Mouse (Mus musculus) neural tube, embryonic 14.5 days (tissue): ENCODE results near the gene Hoxb9. TPM values are rescaled to one million over a fixed set of nuclear protein-coding genes. Genes with fewer than 3 reads are reported as not detected.

Experiments used
- ATAC-seq: fragments of 200-750 bp; cut with Nextera tagmentation; 2 replicates; pipeline ENCODE4 v1.8.0; 2017; ENCODE audit warnings: low read depth, mild to moderate bottlenecking, moderate TSS enrichment, moderate library complexity
- H3K27ac ChIP-seq: fragments of 300-500 bp; sonication (generic); 2 replicates; pipeline ENCODE4 v1.5.1; 2014; ENCODE audit warnings: low read depth, mild to moderate bottlenecking, control low read depth, low read length, moderate library complexity, mixed read lengths
- H3K27me3 ChIP-seq: fragments of 300-500 bp; sonication (generic); 2 replicates; pipeline ENCODE4 v1.6.1; 2014; ENCODE audit warnings: low read length; ENCODE audit not compliant: control insufficient read depth, insufficient read depth
- H3K36me3 ChIP-seq: fragments of 300-500 bp; sonication (generic); 2 replicates; pipeline ENCODE4 v1.6.1; 2014; ENCODE audit warnings: low read length, mixed read lengths; ENCODE audit not compliant: control insufficient read depth, insufficient read depth
- H3K4me1 ChIP-seq: fragments of 300-500 bp; sonication (generic); 2 replicates; pipeline ENCODE4 v1.6.1; 2014; ENCODE audit warnings: low read length; ENCODE audit not compliant: control insufficient read depth, insufficient read depth
- H3K4me2 ChIP-seq: fragments of 300-500 bp; sonication (generic); 2 replicates; pipeline ENCODE4 v1.6.1; 2014; ENCODE audit warnings: mild to moderate bottlenecking, low read depth, low read length, control low read depth
- H3K4me3 ChIP-seq: fragments of 300-500 bp; sonication (generic); 2 replicates; pipeline ENCODE4 v1.5.1; 2014; ENCODE audit warnings: low read depth, low read length, control low read depth, mixed read lengths
- H3K9ac ChIP-seq: fragments of 300-500 bp; sonication (generic); replicated peaks from 2 replicates; pipeline ENCODE4 v1.6.1; 2014; ENCODE audit warnings: low read depth, mild to moderate bottlenecking, control low read depth, low read length, mixed read lengths
- H3K9me3 ChIP-seq: fragments of 300-500 bp; sonication (generic); 2 replicates; pipeline ENCODE4 v1.6.1; 2016; ENCODE audit warnings: low read length; ENCODE audit not compliant: control insufficient read depth
- WGBS: fragments of 180-500 bp; shearing (Covaris S2); extraction: QIAGEN DNeasy Blood & Tissue Kit; methylation state at CpG from one replicate; pipeline ENCODE4 v1.1.7; 2014; 5-methylcytosine and 5-hydroxymethylcytosine counted together
- polyA plus RNA-seq: library from polyadenylated mRNA; unstranded; fragments of >200 nt; fragmentation: Nextera tagmentation; extraction: Ambion mirVana; gene quantifications from 2 replicates; pipeline ENCODE4 v1.2.1, GENCODE M21; 2014

Hoxb9 gene
- polyA plus RNA-seq, 1 experiment from 2014 or later: 114 TPM

DNA sequence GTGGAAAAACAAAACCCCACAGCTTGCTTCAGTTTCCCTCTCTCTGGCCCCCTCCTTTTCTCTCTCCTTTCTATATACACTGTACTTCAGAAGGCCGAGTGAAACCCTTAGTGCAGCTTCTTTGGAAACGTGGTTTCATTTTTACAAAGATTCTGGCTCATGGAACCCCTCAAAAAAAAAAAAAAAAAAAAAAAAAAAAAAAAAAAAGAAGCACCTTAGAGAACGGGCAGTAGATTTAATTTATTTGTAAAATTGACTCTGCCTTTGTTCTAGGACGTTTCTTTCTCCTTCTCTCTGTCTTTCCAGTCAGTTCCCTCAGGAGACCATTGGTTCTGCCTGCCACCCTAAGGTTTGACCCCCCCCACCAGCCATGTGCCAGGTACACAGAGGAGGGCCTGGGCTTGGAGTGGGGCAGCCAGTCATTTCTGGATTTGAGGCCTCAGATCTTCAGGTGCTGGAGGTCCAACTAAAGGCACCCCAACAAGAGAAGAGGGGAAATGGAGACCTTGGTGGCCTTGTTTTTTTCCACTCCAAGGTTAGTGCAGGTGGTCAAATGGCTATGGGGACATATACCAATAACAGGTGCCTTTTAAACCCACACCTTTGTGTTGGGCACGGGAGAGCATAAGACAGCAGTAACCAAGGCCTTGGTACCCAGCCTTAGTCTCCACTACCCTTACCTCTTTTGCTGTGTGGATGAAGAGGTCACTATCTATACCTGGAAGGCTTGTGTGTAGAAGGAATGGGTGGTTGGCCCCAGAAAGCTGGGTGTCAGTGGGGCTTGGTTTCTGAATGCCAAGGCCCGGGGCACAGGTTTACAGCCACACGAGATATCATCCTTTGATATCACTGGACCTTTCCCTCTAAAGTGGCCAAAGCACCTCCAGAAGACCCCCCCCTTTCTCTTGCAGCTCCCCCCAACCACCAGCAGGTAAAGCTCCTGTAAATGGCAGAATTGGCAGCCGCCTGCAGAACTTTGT, 9.4 kb downstream of the Hoxb9 start:
- Histone ChIP-seq H3K36me3 (peaks cover 6% of the 10 kb centered on the region; the same call in 1 of the 2 replicates), H3K4me1 (peaks cover 47% of the 10 kb centered on the region), H3K27ac (peak overlapping the region; percentile 100), H3K4me2 (peak overlapping the region; percentile 100), H3K9ac (peak overlapping the region; percentile 100), H3K27me3 (no peaks in the 10 kb centered on the region), H3K4me3 (peak overlapping the region; percentile 95), H3K9me3 (no peaks in the 10 kb centered on the region)
- ATAC-seq: no peak
- 9% methylated on average over 8 of the region's 8 CpGs for WGBS

DNA sequence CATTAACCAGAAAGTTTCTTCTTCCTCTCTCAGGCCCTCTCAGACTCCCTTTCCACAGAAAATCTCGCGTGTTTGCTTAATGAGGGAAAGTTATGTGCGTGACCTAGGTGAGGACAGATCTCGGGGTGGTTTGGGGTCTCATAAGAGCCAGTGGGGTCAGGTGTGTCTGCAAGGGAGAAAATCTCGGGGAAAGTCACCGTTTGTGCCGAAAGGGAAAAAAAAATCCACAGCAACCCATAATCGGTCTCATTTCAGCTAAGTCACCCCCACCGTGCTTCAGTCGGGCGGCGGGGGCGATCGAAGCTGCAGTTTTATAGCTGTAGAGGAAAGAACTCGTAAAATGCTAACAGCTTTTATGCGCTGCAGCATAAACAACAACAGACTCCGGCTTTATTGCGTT, 10.1 kb downstream of the Hoxb9 start:
- H3K9me3 ChIP-seq: no peaks in the 10 kb centered on the region
- H3K4me1 ChIP-seq: peaks cover 40% of the 10 kb centered on the region
- ATAC-seq: no peak
- H3K27ac ChIP-seq: peak overlapping the region; percentile 100
- peaks cover 6% of the 10 kb centered on the region; the same call in 1 of the 2 replicates for H3K36me3 ChIP-seq
- peak overlapping the region; percentile 100 for H3K9ac ChIP-seq
- H3K27me3 ChIP-seq: no peaks in the 10 kb centered on the region
- 2% methylated on average over 18 of the region's 18 CpGs for WGBS
- H3K4me2 ChIP-seq: peak overlapping the region; percentile 100
- peak overlapping the region; percentile 95 for H3K4me3 ChIP-seq

DNA sequence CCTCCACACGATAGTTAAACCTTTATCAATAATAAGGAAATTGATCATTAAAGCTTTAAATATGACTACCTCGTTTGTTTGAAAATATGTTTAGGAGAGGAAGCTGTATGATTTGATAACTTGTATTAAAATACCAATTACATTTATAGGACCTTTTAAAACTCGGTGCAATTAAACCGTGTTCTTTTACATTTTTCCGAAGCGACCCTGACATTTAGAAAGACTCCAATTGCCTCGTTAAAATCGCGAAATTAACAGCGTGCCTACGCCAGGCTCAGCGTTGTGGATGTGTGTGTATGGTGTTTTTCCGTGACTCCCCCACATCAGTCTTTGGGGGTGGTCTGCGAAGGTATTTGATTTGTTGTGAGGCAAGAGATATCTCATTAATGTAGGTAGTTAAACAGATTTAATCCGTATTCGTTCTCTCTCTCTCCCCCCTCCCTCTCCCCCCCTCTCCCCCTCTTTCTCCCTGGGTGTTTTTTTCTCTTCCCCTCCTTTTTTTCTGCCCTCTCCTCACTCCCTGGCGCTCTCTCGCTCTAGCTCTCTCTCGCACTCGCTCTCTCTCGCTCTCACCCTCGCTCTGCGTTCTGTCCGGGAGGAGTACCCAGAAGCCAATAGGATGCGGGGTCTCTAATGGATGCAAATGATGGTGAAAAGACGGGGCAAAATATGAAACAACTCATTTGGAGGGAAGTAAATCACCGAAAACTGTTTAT, 10.8 kb downstream of the Hoxb9 start, which contains the start of gene Hoxb8:
Gene Hoxb8, plus strand, starts transcription at position 51 of the 716 bp plus-strand sequence.
- Histone ChIP-seq H3K36me3 (peaks cover 6% of the 10 kb centered on the region; the same call in 1 of the 2 replicates), H3K4me3 (peak within 1 kb of the TSS; percentile 95), H3K9ac (peak within 1 kb of the TSS; percentile 100), H3K27ac (peak within 1 kb of the TSS; percentile 100), H3K4me2 (peak within 1 kb of the TSS; percentile 100), H3K27me3 (no peaks in the 10 kb centered on the region), H3K9me3 (no peaks in the 10 kb centered on the region), H3K4me1 (peaks cover 35% of the 10 kb centered on the region)
- peak; percentile 29; the same call in 1 of the 2 replicates for ATAC-seq
- WGBS: under 1% methylated on average over 27 of the region's 27 CpGs

DNA sequence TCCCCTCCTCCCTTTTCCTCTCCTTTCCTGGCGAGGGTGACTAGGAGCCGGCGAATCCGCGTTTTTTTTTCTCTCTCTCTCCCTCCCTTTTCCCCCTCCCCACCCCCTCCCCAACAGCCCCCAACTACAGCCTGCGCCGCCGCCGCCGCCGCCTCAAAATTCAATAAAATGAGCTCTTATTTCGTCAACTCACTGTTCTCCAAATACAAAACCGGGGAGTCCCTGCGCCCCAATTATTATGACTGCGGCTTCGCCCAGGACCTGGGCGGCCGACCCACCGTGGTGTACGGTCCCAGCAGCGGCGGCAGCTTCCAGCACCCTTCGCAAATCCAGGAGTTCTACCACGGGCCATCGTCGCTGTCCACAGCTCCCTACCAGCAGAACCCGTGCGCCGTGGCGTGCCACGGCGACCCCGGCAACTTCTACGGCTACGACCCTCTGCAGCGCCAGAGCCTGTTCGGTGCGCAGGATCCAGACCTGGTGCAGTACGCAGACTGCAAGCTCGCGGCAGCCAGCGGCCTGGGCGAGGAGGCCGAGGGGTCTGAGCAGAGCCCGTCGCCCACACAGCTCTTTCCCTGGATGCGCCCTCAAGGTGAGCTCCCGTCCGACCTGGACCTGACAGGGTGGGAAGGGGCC, 11.7 kb downstream of the Hoxb9 start:
- Histone ChIP-seq H3K9me3 (no peaks in the 10 kb centered on the region), H3K4me2 (peak overlapping the region; percentile 100), H3K36me3 (peaks cover 6% of the 10 kb centered on the region; the same call in 1 of the 2 replicates), H3K27ac (peak overlapping the region; percentile 100), H3K27me3 (no peaks in the 10 kb centered on the region), H3K4me3 (peak overlapping the region; percentile 95), H3K4me1 (peaks cover 27% of the 10 kb centered on the region), H3K9ac (peak overlapping the region; percentile 100)
- no peak for ATAC-seq
- WGBS: under 1% methylated on average over 47 of the region's 49 CpGs

DNA sequence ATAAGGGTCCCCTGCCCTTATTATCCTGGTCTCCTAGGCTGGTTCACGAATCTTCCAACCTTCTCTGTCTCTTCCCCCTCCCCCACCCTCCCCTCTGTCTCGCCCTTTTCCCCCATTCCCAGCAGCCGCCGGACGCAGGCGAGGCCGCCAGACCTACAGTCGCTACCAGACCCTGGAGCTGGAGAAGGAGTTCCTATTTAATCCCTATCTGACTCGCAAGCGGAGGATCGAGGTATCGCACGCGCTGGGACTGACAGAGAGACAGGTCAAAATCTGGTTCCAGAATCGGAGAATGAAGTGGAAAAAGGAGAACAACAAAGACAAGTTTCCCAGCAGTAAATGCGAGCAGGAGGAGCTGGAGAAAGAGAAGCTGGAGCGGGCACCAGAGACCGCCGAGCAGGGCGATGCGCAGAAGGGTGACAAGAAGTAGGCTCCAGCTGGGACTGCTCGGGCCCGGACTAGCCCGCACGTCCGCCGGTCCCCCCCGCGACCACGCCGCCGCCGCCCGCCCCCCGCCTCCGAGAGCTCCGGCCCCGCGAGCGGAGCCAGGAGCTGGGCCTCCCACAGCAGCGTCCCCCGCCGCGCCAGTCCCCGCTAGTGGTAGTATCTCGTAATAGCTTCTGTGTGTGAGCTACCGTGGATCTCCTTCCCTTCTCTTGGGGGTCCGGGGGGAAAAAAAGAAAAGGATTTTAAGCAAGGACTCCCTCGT, 12.9 kb downstream of the Hoxb9 start:
- H3K27ac ChIP-seq: peak overlapping the region; percentile 100
- under 1% methylated on average over 49 of the region's 49 CpGs for WGBS
- peak overlapping the region; percentile 100 for H3K9ac ChIP-seq
- peak overlapping the region; percentile 95 for H3K4me3 ChIP-seq
- H3K4me1 ChIP-seq: peaks cover 34% of the 10 kb centered on the region
- H3K4me2 ChIP-seq: peak overlapping the region; percentile 100
- no peaks in the 10 kb centered on the region for H3K27me3 ChIP-seq
- H3K36me3 ChIP-seq: peaks cover 6% of the 10 kb centered on the region; the same call in 1 of the 2 replicates
- ATAC-seq: no peak
- no peaks in the 10 kb centered on the region for H3K9me3 ChIP-seq

DNA sequence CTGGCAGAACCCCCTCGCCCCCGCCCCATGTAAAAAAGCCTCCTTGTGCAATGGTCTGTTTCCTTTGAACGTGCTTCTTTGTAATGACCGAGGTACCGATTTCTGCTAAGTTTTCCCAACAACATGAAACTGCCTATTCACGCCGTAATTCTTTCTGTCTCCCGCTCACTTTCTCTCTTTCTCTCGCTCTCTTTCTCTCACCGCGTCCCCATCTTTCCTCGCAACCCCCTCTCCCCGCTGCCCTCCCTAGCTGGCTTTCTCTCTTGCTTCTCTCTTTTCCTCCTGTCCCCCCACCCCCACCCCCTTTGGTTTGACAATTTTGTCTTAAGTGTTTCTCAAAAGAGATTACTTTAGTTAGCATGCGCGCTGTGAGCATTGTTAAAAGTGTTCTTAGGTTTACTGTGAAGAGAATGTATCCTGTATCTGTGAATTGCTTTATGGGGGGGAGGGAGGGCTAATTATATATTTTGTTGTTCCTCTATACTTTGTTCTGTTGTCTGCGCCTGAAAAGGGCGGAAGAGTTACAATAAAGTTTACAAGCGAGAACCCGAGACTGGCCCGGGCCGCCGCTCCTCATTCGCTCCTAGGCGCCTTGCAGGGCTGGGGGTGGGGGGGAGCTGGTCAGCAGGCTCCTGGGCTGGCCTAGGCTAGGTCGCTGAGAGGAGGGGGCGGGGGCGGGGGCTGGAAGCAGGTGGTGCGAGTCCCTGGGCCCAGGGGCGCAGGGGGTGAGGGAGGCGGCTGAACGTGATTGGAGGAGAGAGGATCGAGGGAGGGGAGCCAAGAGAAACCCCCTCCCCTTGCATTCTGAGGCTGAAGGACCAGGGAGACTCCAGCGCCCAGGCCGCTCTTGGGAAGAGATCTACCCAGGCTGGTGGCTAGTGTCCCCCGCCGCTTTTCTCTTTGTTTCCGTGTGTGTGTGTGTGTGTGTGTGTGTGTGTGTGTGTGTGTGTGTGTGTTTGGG, 13.8 kb downstream of the Hoxb9 start:
- Histone ChIP-seq H3K9ac (peak overlapping the region; percentile 100), H3K27ac (peak overlapping the region; percentile 100), H3K4me3 (peak overlapping the region; percentile 95), H3K9me3 (no peaks in the 10 kb centered on the region), H3K36me3 (peaks cover 6% of the 10 kb centered on the region; the same call in 1 of the 2 replicates), H3K4me1 (peaks cover 25% of the 10 kb centered on the region), H3K4me2 (peak overlapping the region; percentile 100), H3K27me3 (no peaks in the 10 kb centered on the region)
- peak; percentile 84 for ATAC-seq
- under 1% methylated on average over 35 of the region's 37 CpGs for WGBS

DNA sequence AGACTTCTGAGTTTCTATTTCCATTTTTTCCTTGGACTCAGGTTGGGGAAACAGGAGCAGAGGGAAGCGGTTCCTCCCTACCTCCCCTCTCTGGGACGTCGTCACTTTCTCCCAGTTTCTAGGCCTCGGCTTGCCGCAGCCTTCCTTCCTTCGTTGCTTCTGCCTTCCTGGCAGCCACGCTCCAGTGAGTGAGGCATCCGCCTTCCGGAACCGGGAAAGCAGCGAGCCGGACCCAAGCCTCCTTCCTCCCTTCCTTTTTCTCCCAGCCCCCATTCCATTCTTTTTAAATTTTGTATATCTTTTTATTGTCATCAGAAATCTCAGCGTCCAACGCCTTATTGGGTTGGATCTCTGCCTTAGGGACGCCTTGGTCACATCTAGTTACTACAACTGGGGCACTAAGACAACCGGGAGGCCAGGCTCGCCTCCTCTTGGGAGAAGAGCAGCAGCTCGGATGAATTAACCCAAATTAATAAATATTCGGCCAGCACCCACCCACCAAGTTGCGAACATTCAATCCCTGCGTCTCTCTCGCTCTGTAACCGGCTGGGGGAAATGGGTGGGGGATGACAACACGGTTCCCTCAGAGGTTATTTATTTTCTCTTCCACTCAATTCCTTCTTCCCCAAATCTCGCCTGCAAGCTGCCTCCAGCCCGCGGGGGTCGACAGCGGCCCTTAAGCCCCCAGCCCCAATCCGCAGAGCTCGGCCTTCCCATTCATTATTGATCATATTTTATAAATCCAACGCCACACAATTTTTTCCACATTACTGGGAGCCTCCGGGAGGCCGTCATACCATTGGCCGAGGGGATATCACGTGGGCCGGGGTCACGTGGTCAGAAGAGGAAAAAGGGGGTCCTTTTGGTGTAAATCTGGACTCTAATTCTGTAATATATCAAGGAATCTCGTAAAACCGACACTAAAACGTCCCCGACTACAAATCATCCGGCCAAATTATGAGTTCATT, 14.8 kb downstream of the Hoxb9 start, which contains the start of gene Hoxb7:
Gene Hoxb7, plus strand, starts transcription at position 853 of the 968 bp plus-strand sequence.
- H3K9me3 ChIP-seq: no peaks in the 10 kb centered on the region
- no peak; the same call in 1 of the 2 replicates for ATAC-seq
- WGBS: under 1% methylated on average over 43 of the region's 43 CpGs
- H3K27me3 ChIP-seq: no peaks in the 10 kb centered on the region
- H3K9ac ChIP-seq: peak within 1 kb of the TSS; percentile 100
- peaks cover 21% of the 10 kb centered on the region for H3K4me1 ChIP-seq
- peak within 1 kb of the TSS; percentile 100 for H3K4me2 ChIP-seq
- peak within 1 kb of the TSS; percentile 95 for H3K4me3 ChIP-seq
- peak within 1 kb of the TSS; percentile 100 for H3K27ac ChIP-seq
- peaks cover 6% of the 10 kb centered on the region; the same call in 1 of the 2 replicates for H3K36me3 ChIP-seq
